Comparison of ENCODE assay signal across 29 mouse cellular contexts in the genomic region with DNA sequence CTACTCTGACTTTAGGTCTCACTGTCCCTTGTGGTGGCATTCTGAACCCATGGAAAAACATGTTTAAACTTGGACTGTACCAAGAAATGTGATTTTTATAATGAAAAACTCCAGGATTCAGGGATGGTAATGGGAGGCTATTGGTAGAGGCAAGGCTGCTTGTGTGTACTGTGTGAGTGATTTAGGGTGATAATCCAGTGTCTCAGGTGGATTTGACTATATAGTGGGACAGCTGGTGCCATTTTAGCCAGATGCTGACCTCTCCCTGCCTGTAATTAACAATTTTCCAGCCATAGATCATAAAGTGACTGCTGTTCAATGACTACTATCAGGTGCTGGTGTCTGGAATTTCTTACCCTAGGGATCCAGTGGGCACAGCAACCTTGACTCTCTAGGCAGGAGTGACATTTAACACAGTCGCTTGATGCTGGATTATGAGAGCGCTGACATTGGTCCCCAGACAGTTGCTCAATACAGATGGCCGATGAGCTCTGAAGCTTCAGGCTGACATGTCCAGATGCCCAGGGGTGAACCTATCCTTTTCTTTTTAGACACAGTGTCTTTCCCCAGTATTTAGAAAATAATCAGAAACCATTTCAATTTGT.
DNase-seq lines count a peak whose midpoint lies in the region; ATAC-seq and TF ChIP-seq lines count a peak whose summit lies in the region.
"Had no signal": no experiment of that assay in that cellular context is flagged by ENCODE, and none has a peak within 500 bp of the region (broad histone marks: within the 10 kb centered on the region; RNA-seq: fewer than 3 reads in every experiment).

No protein-coding gene starts in this region.

- H3K4me3 ChIP-seq in midbrain, embryonic 11.5 days (ENCODE audit: low read depth, low read length), result no peak overlapping the region
- no peak overlapping the region for H3K4me3 ChIP-seq in midbrain, embryonic 16.5 days (ENCODE audit: low read depth, low read length)
- H3K4me3 ChIP-seq in hindbrain, embryonic 12.5 days, result no peak overlapping the region
- no peak overlapping the region for H3K4me3 ChIP-seq in hindbrain, embryonic 16.5 days (ENCODE audit: low read length)
- no peak overlapping the region for H3K4me3 ChIP-seq in neural tube, embryonic 12.5 days
- H3K4me3 ChIP-seq in kidney, embryonic 16.5 days (ENCODE audit: low read length), result no peak overlapping the region
- no peak overlapping the region for H3K4me3 ChIP-seq in forebrain, postnatal 0 days (ENCODE audit: low read depth, low read length)
- H3K4me3 ChIP-seq: embryonic facial prominence, embryonic 13.5 days; forebrain, embryonic 10.5 days; heart, embryonic 10.5 days; heart, embryonic 15.5 days; left cerebral cortex, adult 2 months; limb, embryonic 13.5 days; lung, embryonic 15.5 days had no signal

- no peaks in the 10 kb centered on the region for H3K36me3 ChIP-seq in midbrain, embryonic 11.5 days (ENCODE audit: control insufficient read depth, insufficient read depth, low read length)
- H3K36me3 ChIP-seq in midbrain, embryonic 16.5 days (ENCODE audit: control insufficient read depth, insufficient read depth, low read length), result no peaks in the 10 kb centered on the region
- H3K36me3 ChIP-seq in hindbrain, embryonic 12.5 days, result no peaks in the 10 kb centered on the region
- H3K36me3 ChIP-seq in hindbrain, embryonic 16.5 days (ENCODE audit: control insufficient read depth, insufficient read depth, low read length), result no peaks in the 10 kb centered on the region
- no peaks in the 10 kb centered on the region for H3K36me3 ChIP-seq in neural tube, embryonic 12.5 days
- H3K36me3 ChIP-seq in kidney, embryonic 16.5 days (ENCODE audit: insufficient read depth, low read length), result no peaks in the 10 kb centered on the region
- H3K36me3 ChIP-seq in forebrain, postnatal 0 days (ENCODE audit: insufficient read depth), result no peaks in the 10 kb centered on the region
- H3K36me3 ChIP-seq: embryonic facial prominence, embryonic 13.5 days; forebrain, embryonic 10.5 days; heart, embryonic 10.5 days; heart, embryonic 15.5 days; limb, embryonic 13.5 days; lung, embryonic 15.5 days had no signal

- H3K9ac ChIP-seq in midbrain, embryonic 11.5 days (ENCODE audit: low read length), result no peak overlapping the region
- no peak overlapping the region for H3K9ac ChIP-seq in midbrain, embryonic 16.5 days (ENCODE audit: low read depth, low read length)
- H3K9ac ChIP-seq in hindbrain, embryonic 12.5 days, result no peak overlapping the region
- H3K9ac ChIP-seq in hindbrain, embryonic 16.5 days (ENCODE audit: low read depth, low read length), result no peak overlapping the region
- H3K9ac ChIP-seq in neural tube, embryonic 12.5 days, result no peak overlapping the region
- H3K9ac ChIP-seq in kidney, embryonic 16.5 days (replicated peaks; ENCODE audit: low read length), result no peak overlapping the region
- no peak overlapping the region for H3K9ac ChIP-seq in forebrain, postnatal 0 days
- H3K9ac ChIP-seq: embryonic facial prominence, embryonic 13.5 days; heart, embryonic 15.5 days; limb, embryonic 13.5 days; lung, embryonic 15.5 days had no signal

- 74% methylated on average over 3 of the region's 3 CpGs for WGBS in midbrain, embryonic 11.5 days
- 54% methylated on average over 3 of the region's 3 CpGs for WGBS in midbrain, embryonic 16.5 days
- WGBS in hindbrain, embryonic 12.5 days, result 58% methylated on average over 3 of the region's 3 CpGs
- 43% methylated on average over 3 of the region's 3 CpGs for WGBS in hindbrain, embryonic 16.5 days
- WGBS in neural tube, embryonic 12.5 days, result 66% methylated on average over 3 of the region's 3 CpGs
- 90% methylated on average over 3 of the region's 3 CpGs for WGBS in kidney, embryonic 16.5 days
- 93% methylated on average over 3 of the region's 3 CpGs for WGBS in forebrain, postnatal 0 days

- no peak overlapping the region for H3K27ac ChIP-seq in midbrain, embryonic 11.5 days (ENCODE audit: low read depth, low read length)
- no peak overlapping the region for H3K27ac ChIP-seq in midbrain, embryonic 16.5 days (ENCODE audit: low read length)
- peak overlapping the region; percentile 12; the same call in 1 of the 2 replicates for H3K27ac ChIP-seq in hindbrain, embryonic 12.5 days
- no peak overlapping the region for H3K27ac ChIP-seq in hindbrain, embryonic 16.5 days (ENCODE audit: low read depth, low read length)
- no peak overlapping the region for H3K27ac ChIP-seq in neural tube, embryonic 12.5 days
- H3K27ac ChIP-seq in kidney, embryonic 16.5 days (ENCODE audit: low read length), result no peak overlapping the region
- no peak overlapping the region for H3K27ac ChIP-seq in forebrain, postnatal 0 days (ENCODE audit: low read depth, low read length)
- H3K27ac ChIP-seq: embryonic facial prominence, embryonic 13.5 days; forebrain, embryonic 10.5 days; heart, embryonic 10.5 days; heart, embryonic 15.5 days; left cerebral cortex, adult 2 months; limb, embryonic 13.5 days; lung, embryonic 15.5 days; stomach, postnatal 0 days had no signal

- H3K27me3 ChIP-seq in midbrain, embryonic 11.5 days (ENCODE audit: control insufficient read depth, insufficient read depth, low read length), result no peaks in the 10 kb centered on the region
- no peaks in the 10 kb centered on the region for H3K27me3 ChIP-seq in midbrain, embryonic 16.5 days (ENCODE audit: control insufficient read depth, insufficient read depth, low read depth, low read length)
- no peaks in the 10 kb centered on the region for H3K27me3 ChIP-seq in hindbrain, embryonic 12.5 days
- H3K27me3 ChIP-seq in hindbrain, embryonic 16.5 days (replicated peaks; ENCODE audit: control insufficient read depth, insufficient read depth, low read length), result no peaks in the 10 kb centered on the region
- no peaks in the 10 kb centered on the region for H3K27me3 ChIP-seq in neural tube, embryonic 12.5 days (replicated peaks)
- H3K27me3 ChIP-seq in kidney, embryonic 16.5 days (ENCODE audit: insufficient read depth, low read length), result no peaks in the 10 kb centered on the region
- H3K27me3 ChIP-seq in forebrain, postnatal 0 days (ENCODE audit: insufficient read depth, low read length), result no peaks in the 10 kb centered on the region
- H3K27me3 ChIP-seq: embryonic facial prominence, embryonic 13.5 days; heart, embryonic 15.5 days; limb, embryonic 13.5 days; lung, embryonic 15.5 days; Patski had no signal

- ATAC-seq in midbrain, embryonic 11.5 days (ENCODE audit: low FRiP score), result peak; percentile 76; the same call in 1 of the 2 replicates
- ATAC-seq in midbrain, embryonic 16.5 days, result no peak
- peak; percentile 73 for ATAC-seq in hindbrain, embryonic 12.5 days (ENCODE audit: low FRiP score)
- ATAC-seq in hindbrain, embryonic 16.5 days, result peak; percentile 57
- ATAC-seq in neural tube, embryonic 12.5 days (ENCODE audit: low FRiP score, low read depth), result peak; percentile 76
- ATAC-seq in kidney, embryonic 16.5 days (ENCODE audit: low FRiP score, low TSS enrichment), result no peak
- ATAC-seq in forebrain, postnatal 0 days, result no peak
- ATAC-seq: forebrain, embryonic 16.5 days; intestine, postnatal 0 days; Patski had no signal

- no peak for TF ChIP-seq CTCF in forebrain, postnatal 0 days (IDR thresholded peaks at IDR 0.05; ENCODE audit: low read depth)

- H3K4me1 ChIP-seq in midbrain, embryonic 11.5 days (ENCODE audit: control insufficient read depth, insufficient read depth, low read length), result no peaks in the 10 kb centered on the region
- no peaks in the 10 kb centered on the region for H3K4me1 ChIP-seq in midbrain, embryonic 16.5 days (ENCODE audit: control insufficient read depth, insufficient read depth, low read length)
- H3K4me1 ChIP-seq in hindbrain, embryonic 12.5 days, result peaks cover 6% of the 10 kb centered on the region; the same call in 1 of the 2 replicates
- H3K4me1 ChIP-seq in hindbrain, embryonic 16.5 days (ENCODE audit: control insufficient read depth, insufficient read depth, low read depth, low read length), result no peaks in the 10 kb centered on the region
- H3K4me1 ChIP-seq in neural tube, embryonic 12.5 days, result no peaks in the 10 kb centered on the region; the same call in 1 of the 2 replicates
- no peaks in the 10 kb centered on the region for H3K4me1 ChIP-seq in kidney, embryonic 16.5 days (ENCODE audit: insufficient read depth, low read length)
- 0 out of 2 replicates have a peak, but pooled peaks cover 14% of the 10 kb centered on the region for H3K4me1 ChIP-seq in forebrain, postnatal 0 days (ENCODE audit: insufficient read depth)
- H3K4me1 ChIP-seq: embryonic facial prominence, embryonic 13.5 days; heart, embryonic 10.5 days; heart, embryonic 15.5 days; limb, embryonic 13.5 days; lung, embryonic 15.5 days had no signal

- H3K9me3 ChIP-seq in midbrain, embryonic 11.5 days (ENCODE audit: control insufficient read depth, low read length), result no peaks in the 10 kb centered on the region
- H3K9me3 ChIP-seq in midbrain, embryonic 16.5 days (replicated peaks; ENCODE audit: control insufficient read depth, low read length, poor library complexity, severe bottlenecking), result no peaks in the 10 kb centered on the region
- H3K9me3 ChIP-seq in hindbrain, embryonic 12.5 days (replicated peaks), result no peaks in the 10 kb centered on the region
- H3K9me3 ChIP-seq in hindbrain, embryonic 16.5 days (ENCODE audit: control insufficient read depth, low read length), result no peaks in the 10 kb centered on the region
- no peaks in the 10 kb centered on the region for H3K9me3 ChIP-seq in neural tube, embryonic 12.5 days
- H3K9me3 ChIP-seq in kidney, embryonic 16.5 days (ENCODE audit: low read length), result no peaks in the 10 kb centered on the region
- no peaks in the 10 kb centered on the region for H3K9me3 ChIP-seq in forebrain, postnatal 0 days (ENCODE audit: low read length)
- H3K9me3 ChIP-seq: embryonic facial prominence, embryonic 13.5 days; forebrain, embryonic 10.5 days; heart, embryonic 10.5 days; heart, embryonic 15.5 days; limb, embryonic 13.5 days; lung, embryonic 15.5 days had no signal

- peak; percentile 85 for DNase-seq in midbrain, embryonic 11.5 days (ENCODE audit: low spot score, missing footprints)
- no peak for DNase-seq in retina, postnatal 1 day
- DNase-seq in forebrain, postnatal 0 days, result no peak
- DNase-seq: adrenal gland, postnatal 10 days; cerebellum, adult 11 months; cerebellum, adult 9-10 months; gastrocnemius, postnatal 10 days; kidney, adult 9 months; kidney, postnatal 14 days; right cerebral cortex, postnatal 4 days; thymus, adult 2 months; thymus, postnatal 36 days had no signal

- H3K4me2 ChIP-seq in midbrain, embryonic 11.5 days, result no peak overlapping the region
- no peak overlapping the region for H3K4me2 ChIP-seq in midbrain, embryonic 16.5 days (ENCODE audit: low read length)
- H3K4me2 ChIP-seq in hindbrain, embryonic 12.5 days (replicated peaks), result no peak overlapping the region
- no peak overlapping the region for H3K4me2 ChIP-seq in hindbrain, embryonic 16.5 days (ENCODE audit: low read length)
- no peak overlapping the region for H3K4me2 ChIP-seq in neural tube, embryonic 12.5 days (replicated peaks)
- no peak overlapping the region for H3K4me2 ChIP-seq in kidney, embryonic 16.5 days (replicated peaks; ENCODE audit: low read depth, low read length)
- no peak overlapping the region for H3K4me2 ChIP-seq in forebrain, postnatal 0 days (ENCODE audit: low read depth)
- H3K4me2 ChIP-seq: embryonic facial prominence, embryonic 13.5 days; heart, embryonic 15.5 days; limb, embryonic 13.5 days; liver, embryonic 11.5 days; lung, embryonic 15.5 days had no signal

Comparison
In these comparisons a context has a peak if more than half of its experiments do, and no peak if none do; other contexts are left out.
1. ATAC-seq: peak in midbrain, embryonic 11.5 days (single experiment), hindbrain, embryonic 12.5 days (single experiment), hindbrain, embryonic 16.5 days (single experiment) and neural tube, embryonic 12.5 days (single experiment); none in midbrain, embryonic 16.5 days (single experiment), kidney, embryonic 16.5 days (single experiment) and forebrain, postnatal 0 days (single experiment).